Mouse (Mus musculus): ENCODE measurements around the gene Dda1. TPM values are rescaled to one million over a fixed set of nuclear protein-coding genes. Genes with fewer than 3 reads are reported as not detected.

Gene Dda1
- total RNA-seq, 2 experiments from 2014 or later: 28.3 to 31.8 TPM

- no peak for DNase-seq
- intact Hi-C loops (cut with DNase I; ENCODE audit: low total_unique reads): loop anchor here (10.0 kb wide), 1 partner anchor 91 kb away; the partner anchor contains the start of gene Ocel1
These were observed 3.3 kb upstream of the Dda1 start for GRCm38 (mm10) chr8:71465733-71466132.

GRCm38 (mm10) chr8:71466198-71466597 is 2.8 kb upstream of the Dda1 start:
- intact Hi-C loops (cut with DNase I; ENCODE audit: low total_unique reads): loop anchor here (10.0 kb wide), 1 partner anchor 91 kb away; the partner anchor contains the start of gene Ocel1
- no peak for DNase-seq

GRCm38 (mm10) chr8:71467201-71467600 is 1.8 kb upstream of the Dda1 start:
- intact Hi-C loops (cut with DNase I; ENCODE audit: low total_unique reads): loop anchor here (10.0 kb wide), 1 partner anchor 92 kb away; the partner anchor contains the start of gene Ocel1
- no peak for DNase-seq

- DNase-seq: no peak
- intact Hi-C loops (cut with DNase I; ENCODE audit: low total_unique reads): loop anchor here (10.0 kb wide), 1 partner anchor 93 kb away; the partner anchor contains the start of gene Ocel1
These were observed 998 bp upstream of the Dda1 start for GRCm38 (mm10) chr8:71468001-71468400.

- DNase-seq: peak; percentile 58
- intact Hi-C loops (cut with DNase I; ENCODE audit: low total_unique reads): loop anchor here (10.0 kb wide), 1 partner anchor 95 kb away; the partner anchor contains the start of gene Ocel1
These were observed 412 bp downstream of the Dda1 start for GRCm38 (mm10) chr8:71469411-71469810.

- DNase-seq: no peak
- intact Hi-C loops (cut with DNase I; ENCODE audit: low total_unique reads): no loop called here
These were observed 1.3 kb downstream of the Dda1 start for GRCm38 (mm10) chr8:71470146-71470912.

- intact Hi-C loops (cut with DNase I; ENCODE audit: low total_unique reads): no loop called here
- no peak for DNase-seq
These were observed 1.9 kb downstream of the Dda1 start for GRCm38 (mm10) chr8:71470913-71471255.

GRCm38 (mm10) chr8:71471861-71472260 is 2.9 kb downstream of the Dda1 start:
- intact Hi-C loops (cut with DNase I; ENCODE audit: low total_unique reads): no loop called here
- DNase-seq: no peak

- intact Hi-C loops (cut with DNase I; ENCODE audit: low total_unique reads): no loop called here
- no peak for DNase-seq
These were observed 3.8 kb downstream of the Dda1 start for GRCm38 (mm10) chr8:71472601-71473386.

- DNase-seq: no peak
- intact Hi-C loops (cut with DNase I; ENCODE audit: low total_unique reads): no loop called here
These were observed 5.3 kb downstream of the Dda1 start for GRCm38 (mm10) chr8:71474344-71474743.

- intact Hi-C loops (cut with DNase I; ENCODE audit: low total_unique reads): loop anchor here (5.0 kb wide), 1 partner anchor 658 kb away; no protein-coding TSS in a partner anchor
- DNase-seq: no peak
These were observed 6.0 kb downstream of the Dda1 start for GRCm38 (mm10) chr8:71474785-71475701.

- intact Hi-C loops (cut with DNase I; ENCODE audit: low total_unique reads): loop anchor here (5.0 kb wide), 1 partner anchor 658 kb away; no protein-coding TSS in a partner anchor
- DNase-seq: no peak
These were observed 6.7 kb downstream of the Dda1 start for GRCm38 (mm10) chr8:71475702-71476075.

GRCm38 (mm10) chr8:71476099-71476940 is 7.3 kb downstream of the Dda1 start:
- intact Hi-C loops (cut with DNase I; ENCODE audit: low total_unique reads): loop anchor here (5.0 kb wide), 1 partner anchor 659 kb away; no protein-coding TSS in a partner anchor
- peak; percentile 84 for DNase-seq

GRCm38 (mm10) chr8:71477196-71477845 is 8.3 kb downstream of the Dda1 start:
- intact Hi-C loops (cut with DNase I; ENCODE audit: low total_unique reads): loop anchor here (5.0 kb wide), 1 partner anchor 660 kb away; no protein-coding TSS in a partner anchor
- no peak for DNase-seq

- intact Hi-C loops (cut with DNase I; ENCODE audit: low total_unique reads): loop anchor here (5.0 kb wide), 1 partner anchor 662 kb away; no protein-coding TSS in a partner anchor
- DNase-seq: no peak
These were observed 9.9 kb downstream of the Dda1 start for GRCm38 (mm10) chr8:71478943-71479342.

GRCm38 (mm10) chr8:71483932-71484331 is 14.9 kb downstream of the Dda1 start:
- DNase-seq: no peak
- intact Hi-C loops (cut with DNase I; ENCODE audit: low total_unique reads): no loop called here

- no peak for DNase-seq
- intact Hi-C loops (cut with DNase I; ENCODE audit: low total_unique reads): no loop called here
These were observed 15.7 kb downstream of the Dda1 start for GRCm38 (mm10) chr8:71484736-71485135.

All from gastrocnemius, postnatal 14 days (tissue).